In genomic region chr2:83700667-83701066, GRCm38 (mm10) we compare ENCODE assay signal across 28 mouse cellular contexts. TPM values are rescaled to one million over a fixed set of nuclear protein-coding genes. Genes with fewer than 3 reads are reported as not detected.
DNase-seq lines count a peak whose midpoint lies in the region; ATAC-seq and TF ChIP-seq lines count a peak whose summit lies in the region.
"Had no signal": no experiment of that assay in that cellular context is flagged by ENCODE, and none has a peak within 500 bp of the region (broad histone marks: within the 10 kb centered on the region; RNA-seq: fewer than 3 reads in every experiment).

No protein-coding gene starts in this region.

- no peaks in the 10 kb centered on the region for H3K36me3 ChIP-seq in testis, adult 2 months (ENCODE audit: control insufficient read depth, insufficient read depth, low read length)
- H3K36me3 ChIP-seq in CH12.LX (replicated peaks in 1 of 2; ENCODE audit: control insufficient read depth in 1 of 2, insufficient read depth in 1 of 2, low read length in 1 of 2), result peaks cover 0 to 2% of the 10 kb centered on the region in 2 experiments
- H3K36me3 ChIP-seq in stomach, postnatal 0 days (ENCODE audit: control insufficient read depth, insufficient read depth, low read length), result no peaks in the 10 kb centered on the region
- H3K36me3 ChIP-seq: forebrain, embryonic 12.5 days; heart, embryonic 13.5 days; hindbrain, embryonic 10.5 days; midbrain, embryonic 10.5 days; midbrain, embryonic 15.5 days; neural tube, embryonic 12.5 days had no signal

- H3K27me3 ChIP-seq in testis, adult 2 months (ENCODE audit: control insufficient read depth, insufficient read depth, low read length), result no peaks in the 10 kb centered on the region
- H3K27me3 ChIP-seq in CH12.LX (replicated peaks), result no peaks in the 10 kb centered on the region
- H3K27me3 ChIP-seq in stomach, postnatal 0 days (ENCODE audit: control insufficient read depth, insufficient read depth, low read length), result no peaks in the 10 kb centered on the region
- H3K27me3 ChIP-seq: forebrain, embryonic 12.5 days; heart, embryonic 13.5 days; midbrain, embryonic 15.5 days; neural tube, embryonic 12.5 days had no signal

- TF ChIP-seq EP300 in CH12.LX (IDR thresholded peaks at IDR 0.05; ENCODE audit: low read length), result no peak
- no peak for TF ChIP-seq EP300 in stomach, postnatal 0 days (optimal IDR thresholded peaks at IDR 0.05)

- TF ChIP-seq CTCF in testis, adult 2 months (IDR thresholded peaks at IDR 0.05; ENCODE audit: control insufficient read depth, insufficient read depth, insufficient replicate concordance, low read depth, low read length), result no peak
- TF ChIP-seq CTCF in CH12.LX (conservative IDR thresholded peaks at IDR 0.05 in 1 of 2, IDR thresholded peaks at IDR 0.05 in 1 of 2; ENCODE audit: low read depth in 2 of 2, low read length in 2 of 2), result no peak
- TF ChIP-seq CTCF in stomach, postnatal 0 days (IDR thresholded peaks at IDR 0.05; ENCODE audit: low read depth), result no peak

- H3K9ac ChIP-seq in CH12.LX (ENCODE audit: insufficient read depth, low read depth), result peak overlapping the region; percentile 53; the same call in 1 of the 2 replicates
- no peak overlapping the region for H3K9ac ChIP-seq in stomach, postnatal 0 days (ENCODE audit: low read length)
- H3K9ac ChIP-seq: forebrain, embryonic 12.5 days; forebrain, postnatal 0 days; heart, embryonic 13.5 days; liver, embryonic 14.5 days; midbrain, embryonic 15.5 days; neural tube, embryonic 12.5 days had no signal

- WGBS in stomach, postnatal 0 days, result 44% methylated on average over 4 of the region's 4 CpGs

- no peaks in the 10 kb centered on the region for H3K9me3 ChIP-seq in CH12.LX (replicated peaks; ENCODE audit: low read length)
- no peaks in the 10 kb centered on the region for H3K9me3 ChIP-seq in stomach, postnatal 0 days (ENCODE audit: control insufficient read depth, low read length)
- H3K9me3 ChIP-seq: forebrain, embryonic 12.5 days; heart, embryonic 13.5 days; hindbrain, embryonic 10.5 days; midbrain, embryonic 10.5 days; midbrain, embryonic 15.5 days; neural tube, embryonic 12.5 days had no signal

- H3K27ac ChIP-seq in testis, adult 2 months (ENCODE audit: control insufficient read depth, insufficient read depth, low read depth, low read length), result peak overlapping the region; percentile 10; the same call in 1 of the 2 replicates
- peak overlapping the region; percentile 83 for H3K27ac ChIP-seq in CH12.LX (ENCODE audit: insufficient read depth, low read depth)
- no peak overlapping the region for H3K27ac ChIP-seq in stomach, postnatal 0 days (replicated peaks)
- H3K27ac ChIP-seq: forebrain, embryonic 12.5 days; heart, embryonic 13.5 days; hindbrain, embryonic 10.5 days; hindbrain, postnatal 0 days; kidney, postnatal 0 days; liver, embryonic 14.5 days; midbrain, embryonic 10.5 days; midbrain, embryonic 15.5 days; neural tube, embryonic 12.5 days had no signal

- peak; percentile 76 for ATAC-seq in stomach, postnatal 0 days (ENCODE audit: low FRiP score, low TSS enrichment)
- ATAC-seq: forebrain, postnatal 0 days; hindbrain, postnatal 0 days; midbrain, embryonic 15.5 days had no signal

- TF ChIP-seq POLR2A in testis, adult 2 months (IDR thresholded peaks at IDR 0.05; ENCODE audit: control insufficient read depth, low read depth, low read length), result no peak
- no peak for TF ChIP-seq POLR2A in CH12.LX (IDR thresholded peaks at IDR 0.05; ENCODE audit: low read depth, low read length)

- H3K4me1 ChIP-seq in testis, adult 2 months (ENCODE audit: control insufficient read depth, insufficient read depth, low read length), result no peaks in the 10 kb centered on the region; the same call in 1 of the 2 replicates
- H3K4me1 ChIP-seq in CH12.LX (ENCODE audit: control insufficient read depth in 1 of 2, insufficient read depth in 2 of 2), result peaks cover 25 to 41% of the 10 kb centered on the region in 2 experiments
- H3K4me1 ChIP-seq in stomach, postnatal 0 days (replicated peaks; ENCODE audit: control insufficient read depth, insufficient read depth), result no peaks in the 10 kb centered on the region
- H3K4me1 ChIP-seq: forebrain, embryonic 12.5 days; hindbrain, embryonic 10.5 days; midbrain, embryonic 10.5 days; midbrain, embryonic 15.5 days; neural tube, embryonic 12.5 days had no signal

- DNase-seq in testis, postnatal 14 days (ENCODE audit: low spot score), result no peak
- DNase-seq in CH12.LX (ENCODE audit: extremely low read depth), result peak; percentile 69
- DNase-seq in induced T-regulatory cell, adult 2 months (ENCODE audit: low read depth), result peak; percentile 87
- DNase-seq in stomach, postnatal 0 days (ENCODE audit: low spot score), result no peak
- no peak for DNase-seq in left cerebral cortex, adult 9 months (ENCODE audit: low spot score in 2 of 2)
- no peak for DNase-seq in right cerebral cortex, postnatal 14 days
- DNase-seq in ovary, postnatal 14 days (ENCODE audit: low spot score), result no peak
- DNase-seq: adrenal gland, postnatal 25 days; cerebellum, adult 18-20 months; cerebellum, postnatal 10 days; forebrain, postnatal 0 days; heart, postnatal 10 days; kidney, adult 18-20 months; kidney, postnatal 4 days; layer of hippocampus, postnatal 36 days; liver; lung, adult 2 months had no signal

- peak overlapping the region; percentile 67 for H3K4me3 ChIP-seq in testis, adult 2 months (ENCODE audit: control insufficient read depth, low read depth, low read length)
- H3K4me3 ChIP-seq in CH12.LX (replicated peaks in 1 of 3; ENCODE audit: low read depth in 2 of 3, low read length in 2 of 3, poor library complexity in 1 of 3), result no peak overlapping the region
- no peak overlapping the region for H3K4me3 ChIP-seq in stomach, postnatal 0 days (ENCODE audit: low read depth, low read length)
- H3K4me3 ChIP-seq: erythroblast, embryonic 14.5 days; forebrain, embryonic 12.5 days; heart, embryonic 13.5 days; hindbrain, embryonic 10.5 days; midbrain, embryonic 10.5 days; midbrain, embryonic 15.5 days; neural tube, embryonic 12.5 days had no signal

- peak overlapping the region; percentile 74 for H3K4me2 ChIP-seq in CH12.LX (ENCODE audit: insufficient read depth, low read depth, poor library complexity, severe bottlenecking)
- H3K4me2 ChIP-seq in stomach, postnatal 0 days (replicated peaks; ENCODE audit: low read depth), result no peak overlapping the region
- H3K4me2 ChIP-seq: forebrain, embryonic 12.5 days; heart, embryonic 13.5 days; midbrain, embryonic 15.5 days; neural tube, embryonic 12.5 days had no signal

- no peak for TF ChIP-seq RAD21 in CH12.LX (IDR thresholded peaks at IDR 0.05; ENCODE audit: low read depth, low read length)

- no peaks in the 10 kb centered on the region for H3K79me2 ChIP-seq in CH12.LX (replicated peaks; ENCODE audit: control insufficient read depth, extremely low read depth, insufficient read depth, poor library complexity, severe bottlenecking)

- in situ Hi-C loops in CH12.LX (cut with MboI; ENCODE audit: low pct_ligation_motif_present, low pct_unique_long_range_greater_than_20kb, low sequenced_read_pairs), result no loop called here

- dilution Hi-C loops in CH12.LX (cut with MboI; ENCODE audit: extremely low pct_ligation_motif_present, extremely low pct_unique_long_range_greater_than_20kb, low sequenced_read_pairs), result no loop called here

TF ChIP-seq in CH12.LX, 34 proteins besides CTCF, POLR2A, EP300 and RAD21 (continues in another document):
- peak; percentile 3; the same call in 1 of the 2 replicates for TF ChIP-seq ELF1 (IDR thresholded peaks at IDR 0.05; ENCODE audit: low read depth, low read length)
- TF ChIP-seq UBTF (IDR thresholded peaks at IDR 0.05; ENCODE audit: low read depth, low read length), result no peak
- TF ChIP-seq SIN3A (IDR thresholded peaks at IDR 0.05; ENCODE audit: low read length), result no peak
- TF ChIP-seq TBP (conservative IDR thresholded peaks at IDR 0.05; ENCODE audit: low read depth, low read length), result 0 out of 2 replicates have a peak, but pooled peaks have one; percentile 15
- no peak for TF ChIP-seq JUND (conservative IDR thresholded peaks at IDR 0.05; ENCODE audit: low read depth, low read length)
- peak; percentile 91 for TF ChIP-seq BHLHE40 (IDR thresholded peaks at IDR 0.05; ENCODE audit: low read depth, low read length)
- no peak for TF ChIP-seq USF2 (conservative IDR thresholded peaks at IDR 0.05; ENCODE audit: low read depth, low read length)
- TF ChIP-seq MAFK (IDR thresholded peaks at IDR 0.05; ENCODE audit: insufficient replicate concordance, low read length), result no peak
- no peak for TF ChIP-seq NELFE (IDR thresholded peaks at IDR 0.05; ENCODE audit: low read depth, low read length)
- TF ChIP-seq HCFC1 (IDR thresholded peaks at IDR 0.05; ENCODE audit: low read depth, low read length), result no peak
- no peak for TF ChIP-seq CHD1 (IDR thresholded peaks at IDR 0.05; ENCODE audit: low read depth, low read length)
- 0 out of 2 replicates have a peak, but pooled peaks have one; percentile 33 for TF ChIP-seq TCF12 (IDR thresholded peaks at IDR 0.05; ENCODE audit: low read depth, low read length)
- 0 out of 2 replicates have a peak, but pooled peaks have one; percentile 5 for TF ChIP-seq IRF4 (IDR thresholded peaks at IDR 0.05; ENCODE audit: low read depth, low read length)
- TF ChIP-seq MAX (IDR thresholded peaks at IDR 0.05; ENCODE audit: low read length), result no peak
- no peak for TF ChIP-seq POLR2AphosphoS2 (IDR thresholded peaks at IDR 0.05; ENCODE audit: low read depth, low read length)
- no peak for TF ChIP-seq MAZ (IDR thresholded peaks at IDR 0.05; ENCODE audit: low read depth, low read length)
- no peak for TF ChIP-seq RCOR1 (conservative IDR thresholded peaks at IDR 0.05; ENCODE audit: low read depth, low read length)
- no peak for TF ChIP-seq KAT2A (IDR thresholded peaks at IDR 0.05; ENCODE audit: insufficient replicate concordance, low read length)
- TF ChIP-seq ZC3H11A (IDR thresholded peaks at IDR 0.05; ENCODE audit: low read depth, low read length), result no peak
- no peak for TF ChIP-seq ZMIZ1 (IDR thresholded peaks at IDR 0.05; ENCODE audit: low read depth, low read length)
- peak; percentile 88 for TF ChIP-seq ETS1 (conservative IDR thresholded peaks at IDR 0.05; ENCODE audit: low read depth, low read length)
- TF ChIP-seq ZNF384 (IDR thresholded peaks at IDR 0.05; ENCODE audit: low read depth, low read length), result no peak

RNA-seq across cellular contexts. Expression of gene Itgav, which starts 23.5 kb away (rescaled TPM):
- polyA plus RNA-seq in testis, adult 2 months (2012; rRNA removed), result 3.1 and 4.1 TPM in 2 replicates
- total RNA-seq in CH12.LX (2012; rRNA removed), result 25.0 and 25.5 TPM in 2 replicates
- total RNA-seq in CH12.LX (2014; rRNA removed), result 16.2 and 16.7 TPM in 2 replicates
- 19.7 and 28.2 TPM in 2 replicates for polyA plus RNA-seq in CH12.LX (2012; ENCODE audit: insufficient read length, low read depth)
- polyA plus RNA-seq in stomach, postnatal 0 days (2015; fragmentation: Nextera tagmentation; extraction: Ambion mirVana), result 69.8 and 74.3 TPM in 2 replicates

RNA-seq across cellular contexts. Expression of gene Zc3h15, which starts 56.4 kb away (rescaled TPM):
- 37.0 and 39.9 TPM in 2 replicates for polyA plus RNA-seq in testis, adult 2 months (2012; rRNA removed)
- 172 and 176 TPM in 2 replicates for total RNA-seq in CH12.LX (2012; rRNA removed)
- total RNA-seq in CH12.LX (2014; rRNA removed), result 233 and 262 TPM in 2 replicates
- polyA plus RNA-seq in CH12.LX (2012; ENCODE audit: insufficient read length, low read depth), result 277 and 339 TPM in 2 replicates
- polyA plus RNA-seq in stomach, postnatal 0 days (2015; fragmentation: Nextera tagmentation; extraction: Ambion mirVana), result 84.6 and 106 TPM in 2 replicates

Comparison
In these comparisons a context has a peak if more than half of its experiments do, and no peak if none do; other contexts are left out.
1. DNase-seq: peak in CH12.LX (single experiment) and induced T-regulatory cell, adult 2 months (single experiment); none in testis, postnatal 14 days (single experiment), stomach, postnatal 0 days (single experiment), left cerebral cortex, adult 9 months (0 of 2), right cerebral cortex, postnatal 14 days (single experiment) and ovary, postnatal 14 days (single experiment).